Mouse (Mus musculus): Measurements from ENCODE around the gene Cel. TPM values are rescaled to one million over a fixed set of nuclear protein-coding genes. Genes with fewer than 3 reads are reported as not detected.
A peak's percentile ranks its signal among the peaks of the same experiment; 100 is the strongest.

Gene Cel
- polyA plus RNA-seq, 1 experiment: 0.72 TPM

- Histone ChIP-seq H3K4me3 (replicated peaks; ENCODE audit: control insufficient read depth, low read depth, low read length) (no peak overlapping the region), H3K4me1 (ENCODE audit: control insufficient read depth, insufficient read depth, low read length) (peaks cover 6% of the 10 kb centered on the region), H3K27ac (ENCODE audit: control insufficient read depth, insufficient read depth, low read depth, low read length, poor library complexity) (peak overlapping the region; percentile 68)
- 24% methylated on average over 11 of the region's 11 CpGs for WGBS
- no peak for TF ChIP-seq CTCF (IDR thresholded peaks at IDR 0.05; ENCODE audit: control insufficient read depth, insufficient read depth, low read length)
- no peak for TF ChIP-seq POLR2A (IDR thresholded peaks at IDR 0.05; ENCODE audit: borderline replicate concordance, control insufficient read depth, low read depth, low read length)
These were observed 37.8 kb downstream of the Cel start for GRCm38 (mm10) chr2:28525219-28525942.

GRCm38 (mm10) chr2:28524406-28524805 lies 38.8 kb downstream of the Cel start:
- no peak overlapping the region for H3K4me3 ChIP-seq (replicated peaks; ENCODE audit: control insufficient read depth, low read depth, low read length)
- TF ChIP-seq CTCF (IDR thresholded peaks at IDR 0.05; ENCODE audit: control insufficient read depth, insufficient read depth, low read length): no peak
- TF ChIP-seq POLR2A (IDR thresholded peaks at IDR 0.05; ENCODE audit: borderline replicate concordance, control insufficient read depth, low read depth, low read length): no peak
- no peak overlapping the region for H3K27ac ChIP-seq (ENCODE audit: control insufficient read depth, insufficient read depth, low read depth, low read length, poor library complexity)
- H3K4me1 ChIP-seq (ENCODE audit: control insufficient read depth, insufficient read depth, low read length): peaks cover 6% of the 10 kb centered on the region
- WGBS: 77% methylated on average over 10 of the region's 10 CpGs

GRCm38 (mm10) chr2:28523643-28524117 lies 39.5 kb downstream of the Cel start:
- H3K4me1 ChIP-seq (ENCODE audit: control insufficient read depth, insufficient read depth, low read length): peaks cover 6% of the 10 kb centered on the region

GRCm38 (mm10) chr2:28522166-28522565 lies 41.0 kb downstream of the Cel start:
- peaks cover 6% of the 10 kb centered on the region for H3K4me1 ChIP-seq (ENCODE audit: control insufficient read depth, insufficient read depth, low read length)
- H3K4me3 ChIP-seq (replicated peaks; ENCODE audit: control insufficient read depth, low read depth, low read length): no peak overlapping the region
- TF ChIP-seq POLR2A (IDR thresholded peaks at IDR 0.05; ENCODE audit: borderline replicate concordance, control insufficient read depth, low read depth, low read length) (no peak), CTCF (IDR thresholded peaks at IDR 0.05; ENCODE audit: control insufficient read depth, insufficient read depth, low read length) (no peak)
- WGBS: 82% methylated on average over 4 of the region's 4 CpGs
- no peak overlapping the region for H3K27ac ChIP-seq (ENCODE audit: control insufficient read depth, insufficient read depth, low read depth, low read length, poor library complexity)

More at GRCm38 (mm10) chr2:28523643-28524117, 39.5 kb downstream of the Cel start:
- H3K4me3 ChIP-seq (replicated peaks; ENCODE audit: control insufficient read depth, low read depth, low read length): no peak overlapping the region
- 33% methylated on average over 5 of the region's 5 CpGs for WGBS
- H3K27ac ChIP-seq (ENCODE audit: control insufficient read depth, insufficient read depth, low read depth, low read length, poor library complexity): no peak overlapping the region
- TF ChIP-seq POLR2A (IDR thresholded peaks at IDR 0.05; ENCODE audit: borderline replicate concordance, control insufficient read depth, low read depth, low read length) (no peak), CTCF (IDR thresholded peaks at IDR 0.05; ENCODE audit: control insufficient read depth, insufficient read depth, low read length) (no peak)

GRCm38 (mm10) chr2:28521571-28522151 lies 41.5 kb downstream of the Cel start:
- H3K4me1 ChIP-seq (ENCODE audit: control insufficient read depth, insufficient read depth, low read length): peaks cover 6% of the 10 kb centered on the region
- no peak overlapping the region for H3K27ac ChIP-seq (ENCODE audit: control insufficient read depth, insufficient read depth, low read depth, low read length, poor library complexity)
- H3K4me3 ChIP-seq (replicated peaks; ENCODE audit: control insufficient read depth, low read depth, low read length): no peak overlapping the region
- TF ChIP-seq CTCF (IDR thresholded peaks at IDR 0.05; ENCODE audit: control insufficient read depth, insufficient read depth, low read length): no peak
- WGBS: 82% methylated on average over 6 of the region's 6 CpGs

GRCm38 (mm10) chr2:28520581-28520980 lies 42.6 kb downstream of the Cel start:
- WGBS: 80% methylated on average over 5 of the region's 5 CpGs
- no peak for TF ChIP-seq CTCF (IDR thresholded peaks at IDR 0.05; ENCODE audit: control insufficient read depth, insufficient read depth, low read length)
- TF ChIP-seq POLR2A (IDR thresholded peaks at IDR 0.05; ENCODE audit: borderline replicate concordance, control insufficient read depth, low read depth, low read length): no peak
- Histone ChIP-seq H3K4me1 (ENCODE audit: control insufficient read depth, insufficient read depth, low read length) (peaks cover 3% of the 10 kb centered on the region; the same call in 1 of the 2 replicates), H3K27ac (ENCODE audit: control insufficient read depth, insufficient read depth, low read depth, low read length, poor library complexity) (no peak overlapping the region), H3K4me3 (replicated peaks; ENCODE audit: control insufficient read depth, low read depth, low read length) (no peak overlapping the region)

GRCm38 (mm10) chr2:28518231-28518630 lies 45.0 kb downstream of the Cel start:
- 72% methylated on average over 2 of the region's 2 CpGs for WGBS
- Histone ChIP-seq H3K4me3 (replicated peaks; ENCODE audit: control insufficient read depth, low read depth, low read length) (no peak overlapping the region), H3K27ac (ENCODE audit: control insufficient read depth, insufficient read depth, low read depth, low read length, poor library complexity) (no peak overlapping the region), H3K4me1 (ENCODE audit: control insufficient read depth, insufficient read depth, low read length) (peaks cover 3% of the 10 kb centered on the region)
- TF ChIP-seq POLR2A (IDR thresholded peaks at IDR 0.05; ENCODE audit: borderline replicate concordance, control insufficient read depth, low read depth, low read length): no peak
- no peak for TF ChIP-seq CTCF (IDR thresholded peaks at IDR 0.05; ENCODE audit: control insufficient read depth, insufficient read depth, low read length)

GRCm38 (mm10) chr2:28517206-28517909 lies 45.8 kb downstream of the Cel start:
- WGBS: 36% methylated on average over 5 of the region's 5 CpGs

More at GRCm38 (mm10) chr2:28517206-28517909, 45.8 kb downstream of the Cel start:
- Histone ChIP-seq H3K4me1 (ENCODE audit: control insufficient read depth, insufficient read depth, low read length) (peaks cover 3% of the 10 kb centered on the region), H3K27ac (ENCODE audit: control insufficient read depth, insufficient read depth, low read depth, low read length, poor library complexity) (no peak overlapping the region), H3K4me3 (replicated peaks; ENCODE audit: control insufficient read depth, low read depth, low read length) (no peak overlapping the region)
- TF ChIP-seq POLR2A (IDR thresholded peaks at IDR 0.05; ENCODE audit: borderline replicate concordance, control insufficient read depth, low read depth, low read length) (no peak), CTCF (IDR thresholded peaks at IDR 0.05; ENCODE audit: control insufficient read depth, insufficient read depth, low read length) (peak; percentile 97)

All from bone marrow, adult 2 months (tissue).